Mouse (Mus musculus) liver, postnatal 0 days (tissue): ENCODE measurements around the gene Ssu2. TPM values are rescaled to one million over a fixed set of nuclear protein-coding genes. Genes with fewer than 3 reads are reported as not detected.

Experiments used
- ATAC-seq: fragments of 200-750 bp; cut with Nextera tagmentation; 2 replicates; pipeline ENCODE4 v1.8.0; 2017; ENCODE audit warnings: mild to moderate bottlenecking, moderate library complexity
- DNase-seq: peaks from one replicate; pipeline ENCODE4 v3.0.0-alpha.2; 2016
- H3K27ac ChIP-seq: fragments of 300-500 bp; sonication (generic); 2 replicates; pipeline ENCODE4 v1.5.1; 2014; ENCODE audit warnings: antibody characterized with exemption, moderate library complexity, mild to moderate bottlenecking, low read depth
- H3K27me3 ChIP-seq: fragments of 300-500 bp; sonication (generic); 2 replicates; pipeline ENCODE4 v1.6.1; 2014; ENCODE audit warnings: low read length, control low read depth, mixed read lengths; ENCODE audit not compliant: insufficient read depth
- H3K36me3 ChIP-seq: fragments of 300-500 bp; sonication (generic); replicated peaks from 2 replicates; pipeline ENCODE4 v1.6.1; 2014; ENCODE audit warnings: mild to moderate bottlenecking, control low read depth, low read length, moderate library complexity, mixed read lengths; ENCODE audit not compliant: insufficient read depth
- H3K4me1 ChIP-seq: fragments of 300-500 bp; sonication (generic); 2 replicates; pipeline ENCODE4 v1.6.1; 2014; ENCODE audit warnings: antibody characterized with exemption, mild to moderate bottlenecking, control low read depth; ENCODE audit not compliant: insufficient read depth
- H3K4me2 ChIP-seq: fragments of 300-500 bp; sonication (generic); 2 replicates; pipeline ENCODE4 v1.6.1; 2014; ENCODE audit warnings: low read depth, mild to moderate bottlenecking, low read length, moderate library complexity, mixed read lengths
- H3K4me3 ChIP-seq: fragments of 300-500 bp; sonication (generic); 2 replicates; pipeline ENCODE4 v1.5.1; 2014; ENCODE audit warnings: low read depth, low read length
- H3K9ac ChIP-seq: fragments of 300-500 bp; sonication (generic); replicated peaks from 2 replicates; pipeline ENCODE4 v1.6.1; 2014; ENCODE audit warnings: mild to moderate bottlenecking, moderate library complexity
- H3K9me3 ChIP-seq: fragments of 300-500 bp; sonication (generic); 2 replicates; pipeline ENCODE4 v1.6.1; 2016; ENCODE audit warnings: mild to moderate bottlenecking, control low read depth, low read length, mixed read lengths
- CTCF ChIP-seq: sonication (generic); IDR thresholded peaks from 2 replicates; pipeline ENCODE4 v1.5.1; 2016; ENCODE audit warnings: antibody characterized with exemption, low read depth
- EP300 ChIP-seq: IDR thresholded peaks from 2 replicates; pipeline ENCODE4 v1.6.1; 2016; ENCODE audit warnings: antibody characterized with exemption, low read depth, mild to moderate bottlenecking
- WGBS: fragments of 180-500 bp; shearing (Covaris S2); extraction: QIAGEN DNeasy Blood & Tissue Kit; methylation state at CpG from one replicate; pipeline ENCODE4 v1.1.7; 2014; ENCODE audit not compliant: insufficient replicate concordance; 5-methylcytosine and 5-hydroxymethylcytosine counted together
- polyA plus RNA-seq: library from polyadenylated mRNA; unstranded; fragments of >200 nt; fragmentation: Nextera tagmentation; extraction: Ambion mirVana; gene quantifications from 2 replicates; pipeline ENCODE4 v1.2.1, GENCODE M21; 2015

Ssu2 gene
- polyA plus RNA-seq, 1 experiment from 2014 or later, result not detected

DNA sequence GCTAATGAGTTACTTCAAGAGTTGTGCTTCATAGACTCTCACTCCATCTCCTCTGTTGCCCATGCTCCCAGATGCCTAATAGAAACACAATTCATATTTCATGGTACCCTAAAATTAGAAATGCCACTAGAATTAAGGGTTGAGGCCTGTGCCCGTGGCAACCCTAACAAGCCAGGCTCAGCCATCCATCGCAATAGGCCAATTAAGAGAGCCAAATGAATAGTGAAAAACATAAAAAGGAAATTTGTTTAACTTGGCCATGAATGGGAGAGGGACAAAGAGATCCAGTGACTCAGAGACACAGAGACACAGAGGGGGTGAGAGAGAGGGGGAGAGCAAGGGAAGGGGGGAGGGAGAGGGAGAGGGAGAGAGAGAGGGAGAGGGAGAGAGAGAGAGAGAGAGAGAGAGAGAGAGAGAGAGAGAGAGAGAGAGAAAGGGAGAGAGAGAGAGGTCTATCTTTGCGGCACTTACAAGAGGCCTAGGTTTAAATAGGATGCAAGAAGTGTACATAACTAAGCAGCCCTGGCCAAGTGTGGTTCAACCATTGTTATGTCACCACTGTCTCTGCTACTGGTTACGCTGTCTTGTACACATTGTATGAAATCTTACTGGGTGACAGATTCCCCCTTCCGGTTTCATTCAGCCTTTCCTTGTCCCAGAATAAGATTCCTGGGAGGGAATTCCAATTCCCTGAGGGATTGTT, 57.2 kb downstream of the Ssu2 start:
- ATAC-seq, result no peak
- Histone ChIP-seq H3K27me3 (no peaks in the 10 kb centered on the region), H3K4me2 (no peak overlapping the region), H3K4me1 (no peaks in the 10 kb centered on the region), H3K9me3 (no peaks in the 10 kb centered on the region), H3K9ac (no peak overlapping the region), H3K4me3 (no peak overlapping the region), H3K36me3 (no peaks in the 10 kb centered on the region), H3K27ac (no peak overlapping the region)
- DNase-seq, result no peak
- 76% methylated on average over 5 of the region's 5 CpGs for WGBS
- no peak for TF ChIP-seq EP300
- no peak for TF ChIP-seq CTCF

DNA sequence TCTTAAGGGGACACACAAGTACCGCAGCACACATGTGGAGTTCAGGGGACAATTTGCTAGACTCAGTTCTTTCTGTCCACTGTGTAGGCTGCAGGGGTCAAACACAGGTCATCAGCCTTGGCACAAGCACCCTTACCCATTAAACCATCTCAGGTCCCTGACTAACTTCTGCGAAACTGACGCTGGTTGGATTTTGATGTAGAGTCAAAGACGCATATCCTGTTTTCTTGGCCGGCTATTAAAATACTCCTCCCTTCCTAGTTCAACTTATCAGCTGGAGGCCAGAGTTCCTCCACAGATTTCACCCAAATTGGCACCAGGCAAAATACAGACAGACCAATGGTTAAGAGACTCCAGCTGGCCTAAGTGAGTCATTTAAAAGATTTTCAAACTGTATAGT, 60.0 kb downstream of the Ssu2 start:
- H3K9ac ChIP-seq, result no peak overlapping the region
- H3K4me1 ChIP-seq, result no peaks in the 10 kb centered on the region
- 50% methylated on average over 5 of the region's 5 CpGs for WGBS
- no peaks in the 10 kb centered on the region for H3K27me3 ChIP-seq
- no peaks in the 10 kb centered on the region for H3K36me3 ChIP-seq
- no peaks in the 10 kb centered on the region for H3K9me3 ChIP-seq
- no peak overlapping the region for H3K27ac ChIP-seq
- no peak overlapping the region for H3K4me2 ChIP-seq
- TF ChIP-seq EP300 (no peak), CTCF (no peak)
- no peak for ATAC-seq
- DNase-seq, result no peak
- no peak overlapping the region for H3K4me3 ChIP-seq

DNA sequence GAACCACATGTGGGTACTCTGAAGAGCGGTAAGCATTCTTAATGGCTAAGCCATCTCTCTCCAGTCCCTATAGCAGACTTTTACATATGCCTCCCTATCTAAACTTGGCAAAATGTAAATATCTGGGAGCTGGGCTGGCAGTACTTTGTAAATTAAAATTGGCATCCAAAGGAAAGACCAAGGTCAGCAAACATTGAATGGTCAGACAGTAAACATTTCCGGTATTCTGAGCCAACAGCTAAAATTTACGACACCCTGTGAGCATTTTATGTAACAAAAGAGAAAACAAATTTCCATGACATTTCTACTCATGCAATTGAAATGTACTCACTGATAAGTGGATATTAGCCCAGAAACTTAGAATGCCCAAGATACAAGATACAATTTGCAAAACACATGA, 62.6 kb downstream of the Ssu2 start:
- ATAC-seq, result no peak
- H3K4me1 ChIP-seq, result no peaks in the 10 kb centered on the region
- WGBS, result 71% methylated on average over 3 of the region's 3 CpGs
- no peak overlapping the region for H3K4me3 ChIP-seq
- H3K9ac ChIP-seq, result no peak overlapping the region
- H3K36me3 ChIP-seq, result no peaks in the 10 kb centered on the region
- H3K27ac ChIP-seq, result no peak overlapping the region
- TF ChIP-seq CTCF (no peak), EP300 (no peak)
- H3K9me3 ChIP-seq, result no peaks in the 10 kb centered on the region
- H3K27me3 ChIP-seq, result no peaks in the 10 kb centered on the region
- H3K4me2 ChIP-seq, result no peak overlapping the region
- DNase-seq, result no peak

DNA sequence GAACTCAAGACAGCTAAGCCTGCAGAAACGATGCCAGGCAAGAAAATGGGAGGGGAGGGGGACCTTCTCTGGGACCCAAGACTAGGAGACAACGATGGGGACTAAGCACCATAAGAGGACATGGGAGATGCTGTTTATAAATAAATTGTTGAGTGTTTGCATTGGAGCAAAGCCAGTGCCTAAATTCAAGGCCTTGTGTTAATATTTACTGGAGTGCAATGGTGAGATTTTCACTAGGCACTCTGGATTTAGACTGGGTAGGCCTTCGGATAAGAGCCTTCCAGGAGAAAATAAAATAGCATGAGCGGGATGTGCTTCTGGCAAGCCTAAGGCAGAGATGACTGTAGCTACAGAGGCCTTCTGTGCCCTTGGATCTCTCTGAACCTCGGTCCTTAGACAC, 64.9 kb downstream of the Ssu2 start:
- H3K27me3 ChIP-seq, result no peaks in the 10 kb centered on the region
- 59% methylated on average over 5 of the region's 5 CpGs for WGBS
- no peak overlapping the region for H3K9ac ChIP-seq
- no peaks in the 10 kb centered on the region for H3K9me3 ChIP-seq
- H3K4me1 ChIP-seq, result no peaks in the 10 kb centered on the region
- ATAC-seq (no peak), DNase-seq (no peak)
- no peak for TF ChIP-seq EP300
- no peak for TF ChIP-seq CTCF
- no peaks in the 10 kb centered on the region for H3K36me3 ChIP-seq
- H3K27ac ChIP-seq, result no peak overlapping the region
- no peak overlapping the region for H3K4me3 ChIP-seq
- no peak overlapping the region for H3K4me2 ChIP-seq

DNA sequence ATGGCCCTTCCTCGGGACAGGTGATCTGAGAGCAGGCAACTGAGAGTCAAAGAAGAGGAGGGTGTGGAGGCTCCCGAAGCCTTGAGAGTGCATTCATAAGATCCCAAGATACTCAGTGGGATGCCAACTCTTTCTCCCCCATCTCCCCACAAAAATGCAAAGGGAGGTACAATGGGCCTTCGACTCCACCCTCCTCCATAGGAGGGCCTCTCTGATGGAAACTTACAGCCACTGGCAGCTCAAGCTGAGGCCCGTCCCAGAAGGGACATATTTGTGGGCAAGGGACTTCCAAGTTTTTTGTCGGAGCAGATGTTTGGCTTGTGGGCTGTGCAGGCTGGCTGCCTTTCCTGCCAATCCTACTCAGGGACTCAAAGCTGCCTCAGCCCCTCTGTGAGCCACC, 67.1 kb downstream of the Ssu2 start:
- Histone ChIP-seq H3K9ac (no peak overlapping the region), H3K4me1 (no peaks in the 10 kb centered on the region), H3K27me3 (no peaks in the 10 kb centered on the region), H3K4me3 (no peak overlapping the region), H3K27ac (no peak overlapping the region), H3K9me3 (no peaks in the 10 kb centered on the region), H3K36me3 (no peaks in the 10 kb centered on the region), H3K4me2 (no peak overlapping the region)
- DNase-seq (no peak), ATAC-seq (no peak)
- no peak for TF ChIP-seq CTCF
- TF ChIP-seq EP300, result no peak
- WGBS, result 49% methylated on average over 5 of the region's 5 CpGs

DNA sequence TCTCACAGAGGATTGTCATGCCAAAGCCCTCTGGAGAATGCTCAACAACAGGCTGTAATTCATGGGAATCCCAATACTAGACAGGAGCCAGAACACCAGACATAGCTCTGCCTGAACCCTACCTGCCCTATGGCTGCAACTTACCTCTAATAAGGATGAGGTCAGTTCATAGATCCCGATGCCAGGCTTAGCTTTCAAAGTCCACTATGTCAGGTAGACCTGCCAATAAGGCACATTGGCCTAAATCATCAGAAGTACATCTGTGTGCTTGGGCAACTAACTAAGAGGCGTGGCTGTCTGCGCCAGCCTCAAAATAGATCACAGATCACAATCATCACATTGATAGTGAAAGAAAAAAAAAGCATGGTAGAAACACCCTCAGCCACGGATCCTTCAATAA, 68.4 kb downstream of the Ssu2 start:
- no peak overlapping the region for H3K4me2 ChIP-seq
- no peak overlapping the region for H3K4me3 ChIP-seq
- no peaks in the 10 kb centered on the region for H3K9me3 ChIP-seq
- 68% methylated on average over 4 of the region's 4 CpGs for WGBS
- no peaks in the 10 kb centered on the region for H3K27me3 ChIP-seq
- no peak for DNase-seq
- no peak for TF ChIP-seq EP300
- no peak overlapping the region for H3K9ac ChIP-seq
- peak; percentile 54 for ATAC-seq
- no peak overlapping the region for H3K27ac ChIP-seq
- no peaks in the 10 kb centered on the region for H3K36me3 ChIP-seq
- no peaks in the 10 kb centered on the region for H3K4me1 ChIP-seq

DNA sequence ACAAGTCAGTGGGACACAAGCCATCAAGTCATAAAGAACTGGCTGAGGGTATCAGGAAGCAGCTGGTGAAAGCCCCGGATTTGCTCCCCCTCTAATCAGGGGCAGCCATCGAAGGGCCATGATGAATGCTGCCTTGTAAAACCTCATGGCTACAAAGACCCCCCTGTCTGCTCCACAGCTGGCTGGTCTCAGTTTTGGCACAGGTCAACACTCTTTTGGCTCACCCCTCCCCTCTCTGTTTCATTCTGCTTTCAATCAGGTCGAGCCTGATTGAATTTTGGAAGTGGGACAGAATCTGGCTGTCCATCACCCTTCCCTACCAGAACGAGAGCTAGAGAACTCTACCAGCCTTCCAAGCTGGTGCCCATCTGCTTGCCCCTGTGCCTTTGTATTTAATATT, 76.4 kb downstream of the Ssu2 start:
- no peak overlapping the region for H3K27ac ChIP-seq
- no peaks in the 10 kb centered on the region for H3K4me1 ChIP-seq
- DNase-seq (no peak), ATAC-seq (no peak)
- TF ChIP-seq EP300, result no peak
- TF ChIP-seq CTCF, result no peak
- no peaks in the 10 kb centered on the region for H3K36me3 ChIP-seq
- 47% methylated on average over 4 of the region's 4 CpGs for WGBS
- H3K27me3 ChIP-seq, result no peaks in the 10 kb centered on the region
- H3K4me3 ChIP-seq, result no peak overlapping the region
- no peak overlapping the region for H3K4me2 ChIP-seq
- H3K9me3 ChIP-seq, result no peaks in the 10 kb centered on the region
- H3K9ac ChIP-seq, result no peak overlapping the region
